Mouse (Mus musculus) liver, embryonic 11.5 days (tissue): ENCODE data around the gene Tns3. TPM values are rescaled to one million over a fixed set of nuclear protein-coding genes. Genes with fewer than 3 reads are reported as not detected.
A peak's percentile ranks its signal among the peaks of the same experiment; 100 is the strongest.
"Not testable (repeated sequence)": the region's sequence is repeated elsewhere in the genome, so short reads cannot be mapped to it uniquely, and the experiment has no call there.

Source experiments
- ATAC-seq: fragments of 200-750 bp; cut with Nextera tagmentation; replicated peaks from 2 replicates; pipeline ENCODE4 v1.8.0; 2017; ENCODE audit warnings: moderate number of reproducible peaks, mild to moderate bottlenecking, moderate TSS enrichment, moderate library complexity; ENCODE audit not compliant: low FRiP score
- DNase-seq: peaks from one replicate; pipeline ENCODE4 v3.0.0-alpha.2; 2017; ENCODE audit warnings: low spot score
- H3K27ac ChIP-seq: fragments of 300-500 bp; sonication (generic); 2 replicates; pipeline ENCODE4 v1.5.1; 2014; ENCODE audit warnings: mild to moderate bottlenecking, low read depth, low read length, control low read depth
- H3K27me3 ChIP-seq: fragments of 300-500 bp; sonication (generic); replicated peaks from 2 replicates; pipeline ENCODE4 v1.6.1; 2014; ENCODE audit warnings: low read length, mixed read lengths; ENCODE audit not compliant: control insufficient read depth, insufficient read depth
- H3K36me3 ChIP-seq: fragments of 300-500 bp; sonication (generic); 2 replicates; pipeline ENCODE4 v1.6.1; 2014; ENCODE audit warnings: mild to moderate bottlenecking, low read length, moderate library complexity, mixed read lengths; ENCODE audit not compliant: control insufficient read depth, insufficient read depth
- H3K4me1 ChIP-seq: fragments of 300-500 bp; sonication (generic); replicated peaks from 2 replicates; pipeline ENCODE4 v1.6.1; 2014; ENCODE audit warnings: low read length, mixed read lengths; ENCODE audit not compliant: control insufficient read depth, insufficient read depth
- H3K4me2 ChIP-seq: fragments of 300-500 bp; sonication (generic); 2 replicates; pipeline ENCODE4 v1.6.1; 2014; ENCODE audit warnings: mild to moderate bottlenecking, control low read depth, moderate library complexity
- H3K4me3 ChIP-seq: fragments of 300-500 bp; sonication (generic); 2 replicates; pipeline ENCODE4 v1.5.1; 2014; ENCODE audit warnings: low read depth, low read length, control low read depth
- H3K9ac ChIP-seq: fragments of 300-500 bp; sonication (generic); 2 replicates; pipeline ENCODE4 v1.6.1; 2014; ENCODE audit warnings: low read depth, low read length, control low read depth
- H3K9me3 ChIP-seq: fragments of 300-500 bp; sonication (generic); 2 replicates; pipeline ENCODE4 v1.6.1; 2016; ENCODE audit warnings: low read length, inconsistent platforms, mixed read lengths; ENCODE audit not compliant: control insufficient read depth
- WGBS: fragments of 180-500 bp; shearing (Covaris S2); extraction: QIAGEN DNeasy Blood & Tissue Kit; methylation state at CpG from one replicate; pipeline ENCODE4 v1.1.7; 2014; 5-methylcytosine and 5-hydroxymethylcytosine counted together
- polyA plus RNA-seq: library from polyadenylated mRNA; unstranded; fragments of >200 nt; fragmentation: Nextera tagmentation; extraction: Ambion mirVana; gene quantifications from 2 replicates; pipeline ENCODE4 v1.2.1, GENCODE M21; 2014

Gene Tns3
- polyA plus RNA-seq, 1 experiment from 2014 or later: 9.8 TPM

DNA sequence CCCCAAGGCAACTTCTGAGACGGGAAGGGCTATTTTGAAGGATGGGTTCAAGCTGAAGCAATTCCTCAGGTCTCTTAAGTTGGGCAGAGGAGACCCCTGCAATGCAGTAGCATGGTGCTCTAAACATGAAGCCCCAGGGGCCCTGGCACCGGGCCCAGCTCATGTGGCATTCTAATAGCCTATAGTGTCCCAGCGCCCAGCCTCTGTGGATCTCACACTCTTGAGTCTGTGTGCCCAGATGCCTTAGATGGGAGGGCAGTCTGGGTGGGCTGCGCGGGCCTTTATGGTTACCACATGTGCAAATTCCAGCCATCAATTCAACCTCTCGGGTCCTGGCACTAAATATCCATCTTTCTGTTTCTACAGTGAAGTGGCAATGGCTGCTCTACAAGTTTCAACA is 38.9 kb downstream of the Tns3 start:
- Histone ChIP-seq H3K9me3 (no peaks in the 10 kb centered on the region), H3K4me3 (no peak overlapping the region), H3K4me2 (no peak overlapping the region), H3K27me3 (peaks cover 26% of the 10 kb centered on the region), H3K36me3 (no peaks in the 10 kb centered on the region), H3K9ac (no peak overlapping the region), H3K4me1 (peaks cover 14% of the 10 kb centered on the region), H3K27ac (no peak overlapping the region)
- DNase-seq: no peak
- WGBS: 64% methylated on average over 6 of the region's 6 CpGs
- ATAC-seq: no peak

DNA sequence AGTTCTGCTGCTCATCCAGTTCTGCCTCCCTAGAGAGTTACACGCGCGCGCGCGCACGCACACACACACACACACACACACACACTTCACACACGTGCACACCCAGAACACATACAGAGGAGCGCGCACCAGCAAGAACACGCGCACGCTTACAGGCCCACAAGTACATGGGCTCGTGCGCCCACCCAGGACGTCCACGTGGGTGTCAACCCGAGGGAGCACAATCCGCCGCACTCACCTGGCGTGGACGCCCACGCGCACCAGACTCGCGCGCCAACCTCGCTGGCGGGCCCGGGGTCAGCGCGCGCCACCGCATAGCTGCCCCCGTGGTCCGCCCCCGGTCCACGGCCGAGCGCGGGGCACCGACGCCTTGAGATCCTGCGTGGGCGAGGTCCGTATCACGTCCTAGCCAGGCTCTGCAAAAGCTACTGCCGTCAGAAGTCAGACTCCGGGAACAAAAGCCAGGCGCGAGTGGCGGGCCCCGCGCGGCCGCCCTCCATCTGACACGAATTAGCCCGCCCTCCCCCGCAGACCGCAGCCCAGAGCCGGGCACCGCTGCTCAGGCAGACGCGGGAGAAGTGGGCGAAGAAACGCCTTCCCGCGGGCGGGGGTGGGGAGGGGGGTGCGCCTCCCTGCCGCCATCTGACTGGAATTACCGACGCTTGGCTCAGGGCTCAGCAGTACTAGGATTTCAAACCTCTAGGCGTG is 40.0 kb downstream of the Tns3 start:
- H3K36me3 ChIP-seq: no peaks in the 10 kb centered on the region
- peak overlapping the region; percentile 30 for H3K27ac ChIP-seq
- H3K4me1 ChIP-seq: peaks cover 13% of the 10 kb centered on the region
- no peak for DNase-seq
- peak overlapping the region; percentile 68 for H3K9ac ChIP-seq
- under 1% methylated on average over 73 of the region's 74 CpGs for WGBS
- H3K27me3 ChIP-seq: peaks cover 26% of the 10 kb centered on the region
- no peaks in the 10 kb centered on the region for H3K9me3 ChIP-seq
- H3K4me2 ChIP-seq: peak overlapping the region; percentile 96
- ATAC-seq: peak; percentile 30; the same call in 1 of the 2 replicates
- H3K4me3 ChIP-seq: peak overlapping the region; percentile 63

DNA sequence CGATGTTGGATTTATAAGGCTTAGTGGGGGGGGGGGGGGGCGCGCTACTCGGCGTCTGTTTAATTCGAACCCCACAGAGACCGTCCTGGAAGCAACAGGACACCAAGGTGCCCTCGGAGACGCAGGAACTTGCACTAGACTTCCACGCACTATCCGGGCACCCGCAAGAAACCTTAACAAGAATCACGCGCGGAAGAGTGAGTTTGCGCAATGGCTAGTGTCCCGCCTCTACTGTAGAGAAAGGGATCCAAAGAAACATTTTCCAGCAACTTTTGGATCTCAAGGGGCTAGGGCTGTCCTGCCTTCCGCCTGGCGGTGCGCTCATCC is 40.5 kb downstream of the Tns3 start:
- no peaks in the 10 kb centered on the region for H3K9me3 ChIP-seq
- WGBS: 4% methylated on average over 19 of the region's 20 CpGs
- peak overlapping the region; percentile 96 for H3K4me2 ChIP-seq
- H3K4me3 ChIP-seq: peak overlapping the region; percentile 63
- H3K27ac ChIP-seq: no peak overlapping the region
- H3K4me1 ChIP-seq: peaks cover 8% of the 10 kb centered on the region
- DNase-seq (no peak), ATAC-seq (no peak)
- no peaks in the 10 kb centered on the region for H3K36me3 ChIP-seq
- H3K9ac ChIP-seq: peak overlapping the region; percentile 68
- peaks cover 26% of the 10 kb centered on the region for H3K27me3 ChIP-seq

GRCm38 (mm10) chr11:8622668-8623067 is 41.7 kb downstream of the Tns3 start:
- DNase-seq: no peak
- H3K9me3 ChIP-seq: no peaks in the 10 kb centered on the region
- H3K27me3 ChIP-seq: peaks cover 26% of the 10 kb centered on the region
- H3K4me2 ChIP-seq: peak overlapping the region; percentile 96
- H3K36me3 ChIP-seq: no peaks in the 10 kb centered on the region
- WGBS: 68% methylated on average over 6 of the region's 6 CpGs
- H3K27ac ChIP-seq: no peak overlapping the region; the same call in 1 of the 2 replicates
- H3K4me3 ChIP-seq: no peak overlapping the region
- H3K9ac ChIP-seq: no peak overlapping the region
- no peak for ATAC-seq
- H3K4me1 ChIP-seq: peaks cover 7% of the 10 kb centered on the region

- not testable (repeated sequence) for H3K9ac ChIP-seq, ATAC-seq, H3K9me3 ChIP-seq, H3K4me2 ChIP-seq, DNase-seq, H3K4me1 ChIP-seq, H3K27ac ChIP-seq, H3K36me3 ChIP-seq, H3K4me3 ChIP-seq
- peaks cover 12% of the 10 kb centered on the region for H3K27me3 ChIP-seq
- WGBS: 67% methylated on average over 6 of the region's 7 CpGs
Observed at GRCm38 (mm10) chr11:8619111-8619510, 45.2 kb downstream of the Tns3 start.

DNA sequence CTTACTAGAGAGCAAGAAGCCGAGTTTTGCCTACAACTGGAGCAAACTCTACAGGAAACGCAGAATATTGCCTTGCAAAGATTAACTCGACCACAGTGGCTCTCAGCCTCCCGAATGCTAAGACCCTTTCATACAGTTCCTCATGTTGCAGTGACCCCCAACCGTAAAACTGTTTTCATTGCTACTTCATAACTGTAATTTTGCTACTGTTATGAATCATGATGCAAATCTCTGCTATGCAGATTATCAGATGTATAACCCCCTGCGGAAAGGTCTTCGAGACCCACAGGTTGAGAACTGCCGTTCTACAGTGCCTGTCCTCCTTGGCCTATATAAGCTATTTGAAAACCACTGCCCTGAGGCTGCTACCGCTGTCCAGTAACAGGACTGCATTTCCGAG is 46.0 kb downstream of the Tns3 start:
- Histone ChIP-seq H3K4me1 (no peaks in the 10 kb centered on the region; the same call in 1 of the 2 replicates), H3K9ac (no peak overlapping the region), H3K4me3 (no peak overlapping the region), H3K4me2 (no peak overlapping the region), H3K27me3 (peaks cover 8% of the 10 kb centered on the region), H3K36me3 (no peaks in the 10 kb centered on the region), H3K9me3 (no peaks in the 10 kb centered on the region), H3K27ac (no peak overlapping the region)
- WGBS: 63% methylated on average over 10 of the region's 10 CpGs
- no peak for ATAC-seq
- DNase-seq: no peak

GRCm38 (mm10) chr11:8615436-8615835 is 48.9 kb downstream of the Tns3 start:
- 72% methylated on average over 12 of the region's 12 CpGs for WGBS
- Histone ChIP-seq H3K9ac (no peak overlapping the region), H3K27ac (no peak overlapping the region), H3K9me3 (no peaks in the 10 kb centered on the region), H3K27me3 (no peaks in the 10 kb centered on the region), H3K4me3 (no peak overlapping the region), H3K4me2 (no peak overlapping the region), H3K36me3 (no peaks in the 10 kb centered on the region), H3K4me1 (no peaks in the 10 kb centered on the region; the same call in 1 of the 2 replicates)
- ATAC-seq (no peak), DNase-seq (no peak)

DNA sequence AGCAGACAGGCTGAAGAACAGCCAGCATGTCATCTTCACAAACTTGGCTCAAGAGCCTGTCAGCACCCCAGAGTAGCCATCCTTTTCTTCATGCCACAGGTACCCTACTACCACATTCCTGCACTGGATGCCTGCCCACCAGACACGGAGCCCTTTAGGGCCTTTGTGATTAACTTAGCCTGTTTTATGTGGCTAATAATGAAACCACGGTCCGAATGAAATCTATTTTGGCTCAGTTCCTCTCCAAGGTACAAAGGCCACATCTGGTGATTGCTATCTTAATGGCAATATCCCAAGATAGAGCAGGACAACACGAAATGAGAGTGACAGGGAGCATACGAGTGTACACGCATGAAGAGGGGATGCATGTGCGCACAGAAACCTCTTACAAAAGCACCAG is 53.9 kb downstream of the Tns3 start:
- Histone ChIP-seq H3K27me3 (no peaks in the 10 kb centered on the region), H3K27ac (no peak overlapping the region), H3K36me3 (no peaks in the 10 kb centered on the region; the same call in 1 of the 2 replicates), H3K9ac (no peak overlapping the region), H3K4me2 (no peak overlapping the region), H3K4me3 (no peak overlapping the region), H3K9me3 (no peaks in the 10 kb centered on the region), H3K4me1 (no peaks in the 10 kb centered on the region; the same call in 1 of the 2 replicates)
- WGBS: 81% methylated on average over 7 of the region's 7 CpGs
- ATAC-seq: no peak
- DNase-seq: no peak

DNA sequence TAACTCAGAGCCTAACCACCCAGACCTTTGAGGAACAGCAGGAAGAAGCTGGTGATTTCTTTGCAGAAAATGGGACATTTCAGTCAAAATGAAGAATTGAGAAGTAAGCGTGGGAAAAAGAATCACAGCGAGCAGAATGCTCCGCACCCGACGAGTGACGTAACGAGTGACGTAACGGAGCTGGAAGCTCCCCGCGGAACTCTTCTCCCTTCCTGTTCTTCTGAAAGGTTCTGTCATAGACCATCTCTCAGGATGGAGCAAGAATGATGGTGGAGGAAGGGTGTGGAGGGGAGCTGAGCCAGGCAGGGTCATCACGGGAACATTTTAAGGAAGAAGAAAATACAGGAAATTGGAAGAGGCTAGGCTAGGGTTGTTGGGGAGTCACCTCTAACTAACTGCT is 54.5 kb downstream of the Tns3 start:
- H3K9ac ChIP-seq: no peak overlapping the region
- WGBS: 81% methylated on average over 12 of the region's 12 CpGs
- H3K4me3 ChIP-seq: no peak overlapping the region
- no peaks in the 10 kb centered on the region for H3K9me3 ChIP-seq
- no peaks in the 10 kb centered on the region for H3K4me1 ChIP-seq
- no peak for DNase-seq
- H3K4me2 ChIP-seq: no peak overlapping the region
- no peak overlapping the region for H3K27ac ChIP-seq
- ATAC-seq: no peak
- no peaks in the 10 kb centered on the region; the same call in 1 of the 2 replicates for H3K36me3 ChIP-seq
- H3K27me3 ChIP-seq: no peaks in the 10 kb centered on the region
